Mouse (Mus musculus) ES-Bruce4 (cell line): ENCODE data around the gene Gstm1. TPM values are rescaled to one million over a fixed set of nuclear protein-coding genes. Genes with fewer than 3 reads are reported as not detected.

Experiments used
- H3K27ac ChIP-seq: 2 replicates; pipeline ENCODE4 v1.5.1; 2012; ENCODE audit warnings: low read length, inconsistent platforms; ENCODE audit not compliant: insufficient read depth
- H3K27me3 ChIP-seq: 2 replicates; pipeline ENCODE4 v1.6.1; 2012; ENCODE audit warnings: mild to moderate bottlenecking, low read length, inconsistent platforms; ENCODE audit not compliant: control insufficient read depth, poor library complexity, insufficient read depth, severe bottlenecking
- H3K36me3 ChIP-seq: 2 replicates; pipeline ENCODE4 v1.6.1; 2012; ENCODE audit warnings: inconsistent platforms, mild to moderate bottlenecking, low read length, moderate library complexity; ENCODE audit not compliant: control insufficient read depth, poor library complexity, insufficient read depth, severe bottlenecking
- H3K4me1 ChIP-seq: one replicate; pipeline ENCODE4 v1.8.1; 2011; ENCODE audit warnings: low read length; ENCODE audit not compliant: control insufficient read depth, insufficient read depth
- H3K4me3 ChIP-seq: 2 replicates; pipeline ENCODE4 v1.5.1; 2011; ENCODE audit warnings: low read depth, mild to moderate bottlenecking, low read length
- H3K9ac ChIP-seq: 2 replicates; pipeline ENCODE4 v1.6.1; 2012; ENCODE audit warnings: low read depth, mild to moderate bottlenecking, inconsistent platforms; ENCODE audit not compliant: poor library complexity, severe bottlenecking
- H3K9me3 ChIP-seq: replicated peaks from 2 replicates; pipeline ENCODE4 v1.6.1; 2012; ENCODE audit warnings: mild to moderate bottlenecking, low read length, inconsistent platforms; ENCODE audit not compliant: control insufficient read depth, poor library complexity, insufficient read depth, severe bottlenecking
- CTCF ChIP-seq: IDR thresholded peaks from one replicate; pipeline ENCODE4 v1.8.1; 2011; ENCODE audit warnings: low read depth, low read length
- EP300 ChIP-seq: IDR thresholded peaks from 2 replicates; pipeline ENCODE4 v1.6.1; 2011; ENCODE audit warnings: low read depth, low read length; ENCODE audit not compliant: insufficient read depth
- POLR2A ChIP-seq: IDR thresholded peaks from one replicate; pipeline ENCODE4 v1.8.1; 2011; ENCODE audit warnings: low read length; ENCODE audit not compliant: insufficient read depth
- polyA plus RNA-seq: library from polyadenylated mRNA; stranded (reverse); fragments of >200 nt; gene quantifications from 2 replicates; pipeline ENCODE4 v1.2.4, GENCODE M21; 2011; ENCODE audit warnings: low read depth; ENCODE audit not compliant: missing spikeins, insufficient read depth, insufficient read length

Gstm1 gene
- polyA plus RNA-seq, 1 experiment, result 163 TPM

DNA sequence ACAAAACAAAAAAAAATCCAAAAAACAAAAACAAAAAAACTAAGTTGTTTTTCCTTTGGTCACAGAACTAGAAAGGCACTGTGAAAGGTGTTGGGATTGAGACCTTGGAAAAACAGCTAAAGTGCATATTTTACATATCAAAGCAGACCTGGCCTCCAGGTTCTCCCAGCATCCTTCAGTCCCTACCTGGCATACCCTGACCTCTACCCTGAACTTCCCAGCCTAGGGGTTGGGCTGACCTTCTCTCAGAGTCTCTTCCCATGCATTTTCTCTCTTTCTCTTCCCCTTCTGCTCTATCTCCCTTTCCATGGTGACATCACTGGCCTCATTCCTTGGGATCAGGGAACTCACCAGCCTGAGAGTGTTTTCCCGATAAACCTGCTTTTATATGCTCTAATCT is 52.2 kb downstream of the Gstm1 start:
- H3K4me3 ChIP-seq, result no peak overlapping the region
- no peaks in the 10 kb centered on the region for H3K27me3 ChIP-seq
- H3K9me3 ChIP-seq, result no peaks in the 10 kb centered on the region
- H3K4me1 ChIP-seq, result peaks cover 19% of the 10 kb centered on the region
- H3K27ac ChIP-seq, result peak overlapping the region; percentile 83
- TF ChIP-seq EP300 (peak; percentile 94), POLR2A (no peak), CTCF (no peak)
- H3K36me3 ChIP-seq, result no peaks in the 10 kb centered on the region
- H3K9ac ChIP-seq, result peak overlapping the region; percentile 1; the same call in 1 of the 2 replicates

DNA sequence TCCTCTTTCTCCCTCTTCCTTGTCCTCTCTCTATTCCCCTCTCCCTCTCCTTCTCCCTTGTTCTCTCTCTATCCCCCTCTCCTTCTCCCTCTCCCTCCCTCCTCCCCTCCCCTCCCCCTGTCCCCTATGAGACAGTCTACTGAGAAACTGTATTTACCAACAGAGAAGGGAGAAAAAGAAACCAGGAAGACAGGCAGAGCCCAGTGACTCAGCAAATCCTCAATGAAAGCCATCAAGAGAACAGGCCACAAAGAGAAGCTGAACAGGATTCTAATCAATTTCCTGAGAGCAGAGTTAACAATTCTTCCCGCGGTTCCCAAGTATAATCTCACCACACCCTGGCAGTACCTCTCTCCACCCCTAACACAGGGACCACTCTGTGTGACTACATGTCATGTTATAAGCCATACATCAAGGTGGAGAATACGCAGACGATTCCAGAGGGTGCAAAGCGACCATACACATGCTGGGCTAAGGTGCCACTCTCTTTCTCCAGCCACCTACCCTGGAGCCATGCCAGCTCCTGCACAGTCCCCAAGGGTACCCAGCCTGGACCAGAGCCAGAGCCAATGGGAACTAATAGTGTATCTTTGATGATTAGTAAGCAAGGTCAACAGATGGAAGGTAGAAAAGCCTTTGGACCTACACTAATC is 53.0 kb downstream of the Gstm1 start:
- no peaks in the 10 kb centered on the region for H3K9me3 ChIP-seq
- peak overlapping the region; percentile 79 for H3K27ac ChIP-seq
- H3K36me3 ChIP-seq, result no peaks in the 10 kb centered on the region
- 0 out of 2 replicates have a peak, but pooled peaks have one; percentile 13 for TF ChIP-seq EP300
- TF ChIP-seq CTCF, result no peak
- TF ChIP-seq POLR2A, result no peak
- H3K4me3 ChIP-seq, result no peak overlapping the region
- peak overlapping the region; percentile 1 for H3K9ac ChIP-seq
- peaks cover 19% of the 10 kb centered on the region for H3K4me1 ChIP-seq
- no peaks in the 10 kb centered on the region for H3K27me3 ChIP-seq

DNA sequence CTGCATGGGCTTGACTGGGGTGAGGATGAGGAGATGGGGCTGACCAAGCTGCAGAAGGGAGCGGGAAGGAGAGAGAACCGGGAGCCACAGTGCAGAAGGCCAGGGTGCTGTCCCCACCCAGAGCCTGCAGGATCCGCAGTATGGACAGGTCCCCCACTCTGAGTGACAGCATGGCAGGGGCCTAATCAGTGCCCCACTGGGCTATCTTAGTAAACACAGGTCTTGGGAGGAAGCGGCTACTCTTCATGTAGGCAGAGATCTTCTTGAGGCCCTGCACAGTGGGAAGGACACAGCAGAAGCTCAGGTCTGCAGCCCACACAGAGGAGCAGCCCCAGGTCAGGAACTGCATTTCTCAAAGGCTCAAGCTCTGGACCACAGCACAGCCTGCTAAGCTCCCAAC is 53.7 kb downstream of the Gstm1 start:
- peak overlapping the region; percentile 79 for H3K27ac ChIP-seq
- no peaks in the 10 kb centered on the region for H3K27me3 ChIP-seq
- H3K9me3 ChIP-seq, result no peaks in the 10 kb centered on the region
- H3K9ac ChIP-seq, result peak overlapping the region; percentile 1
- peaks cover 19% of the 10 kb centered on the region for H3K4me1 ChIP-seq
- H3K36me3 ChIP-seq, result no peaks in the 10 kb centered on the region
- H3K4me3 ChIP-seq, result no peak overlapping the region
- TF ChIP-seq EP300 (no peak), CTCF (no peak)

Other genes with a start within 250 kb of the Gstm1 start
- gene Eps8l3, start 140.7 kb downstream of the Gstm1 start, polyA plus RNA-seq, result not detected in 2 replicates
- 21.3 and 22.2 TPM in 2 replicates for gene Gstm5, start 122.2 kb downstream of the Gstm1 start, polyA plus RNA-seq
- 4.4 and 4.6 TPM in 2 replicates for gene Gstm7, start 86.2 kb downstream of the Gstm1 start, polyA plus RNA-seq
- gene Gstm6, start 74.2 kb downstream of the Gstm1 start, polyA plus RNA-seq, result 27.1 and 27.8 TPM in 2 replicates
- gene Gstm3, start 48.7 kb downstream of the Gstm1 start, polyA plus RNA-seq, result 24.6 and 31.6 TPM in 2 replicates
- 74.8 and 77.0 TPM in 2 replicates for gene Gstm2, start 31.5 kb downstream of the Gstm1 start, polyA plus RNA-seq
- 14.0 and 15.1 TPM in 2 replicates for gene Gstm4, start 26.9 kb upstream of the Gstm1 start, polyA plus RNA-seq
- gene Ampd2, start 68.7 kb upstream of the Gstm1 start, polyA plus RNA-seq, result 34.9 and 48.2 TPM in 2 replicates
- 3.2 and 3.5 TPM in 2 replicates for gene Gnat2, start 74.8 kb upstream of the Gstm1 start, polyA plus RNA-seq
- 116 and 127 TPM in 2 replicates for gene Gnai3, start 128.2 kb upstream of the Gstm1 start, polyA plus RNA-seq
- not detected in 2 replicates for gene Gpr61, start 136.9 kb upstream of the Gstm1 start, polyA plus RNA-seq
- gene Amigo1, start 168.4 kb upstream of the Gstm1 start, polyA plus RNA-seq, result 4.9 and 5.6 TPM in 2 replicates
- gene Cyb561d1, start 183.2 kb upstream of the Gstm1 start, polyA plus RNA-seq, result 3.3 and 3.7 TPM in 2 replicates
- gene Atxn7l2, start 193.0 kb upstream of the Gstm1 start, polyA plus RNA-seq, result 4.3 and 9.2 TPM in 2 replicates
- gene Sypl2, start 208.7 kb upstream of the Gstm1 start, polyA plus RNA-seq, result not detected in 2 replicates
- 159 and 168 TPM in 2 replicates for gene Psma5, start 239.0 kb upstream of the Gstm1 start, polyA plus RNA-seq